Mouse (Mus musculus) bone marrow, adult 2 months (tissue): ENCODE results near the gene Bex6.

Experiments
- CTCF ChIP-seq: fragments of 200-500 bp; IDR thresholded peaks from 2 replicates; pipeline ENCODE4 v1.5.1; 2011; ENCODE audit warnings: low read length, control low read depth; ENCODE audit not compliant: control insufficient read depth, insufficient read depth
- POLR2A ChIP-seq: fragments of 200-500 bp; IDR thresholded peaks from 2 replicates; pipeline ENCODE4 v1.6.1; 2011; ENCODE audit warnings: low read depth, mild to moderate bottlenecking, control low read depth, low read length, borderline replicate concordance; ENCODE audit not compliant: control insufficient read depth

DNA sequence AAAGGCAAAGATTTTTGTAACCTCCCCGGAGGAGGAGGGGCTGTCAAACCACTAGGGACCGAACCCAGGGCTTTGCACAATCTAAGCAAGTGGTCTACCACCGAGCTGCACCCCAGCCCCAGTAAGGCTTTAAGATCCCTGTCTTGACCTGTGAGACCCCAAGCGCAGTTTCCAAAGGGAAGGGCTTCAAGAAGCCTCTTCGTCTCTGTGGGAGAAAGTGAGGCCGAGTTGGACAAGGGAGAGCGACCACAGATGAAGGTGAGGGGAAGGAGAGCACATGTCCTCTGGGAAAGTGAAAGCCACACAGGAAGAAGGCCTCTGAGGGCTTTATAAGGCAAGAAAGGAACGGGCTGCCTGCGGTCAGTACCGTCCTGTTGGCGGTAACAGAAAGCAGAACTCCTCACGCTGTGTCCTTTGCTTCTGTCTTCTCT is 10.4 kb downstream of the Bex6 start:
- TF ChIP-seq CTCF (no peak), POLR2A (no peak)
